Mouse (Mus musculus): ENCODE measurements around the gene Zfp740. TPM values are rescaled to one million over a fixed set of nuclear protein-coding genes. Genes with fewer than 3 reads are reported as not detected.

Gene Zfp740
- total and polyA plus RNA-seq, 3 experiments: 16.2 to 32.8 (median 31.6) TPM

GRCm38 (mm10) chr15:102245461-102245881, 42.4 kb downstream of the Zfp740 start:
- 18% methylated on average over 14 of the region's 14 CpGs for WGBS
- intact Hi-C loops (cut with DNase I): no loop called here
- TF ChIP-seq EP300 (IDR thresholded peaks at IDR 0.05; ENCODE audit: insufficient read depth, low read depth, low read length) (no peak), CTCF (IDR thresholded peaks at IDR 0.05) (no peak), POLR2A (IDR thresholded peaks at IDR 0.05; ENCODE audit: insufficient read depth, low read depth, low read length) (peak; percentile 80)
- H3K4me3 ChIP-seq: peak overlapping the region; percentile 78
- peaks cover 18% of the 10 kb centered on the region for H3K4me1 ChIP-seq (ENCODE audit: control insufficient read depth, insufficient read depth, low read length)
- H3K9ac ChIP-seq (ENCODE audit: low read depth, low read length): peak overlapping the region; percentile 90
- peaks cover 2% of the 10 kb centered on the region; the same call in 1 of the 2 replicates for H3K79me2 ChIP-seq (replicated peaks; ENCODE audit: control insufficient read depth, insufficient read depth, low read length)
- H3K27ac ChIP-seq: peak overlapping the region; percentile 96
- no peaks in the 10 kb centered on the region for H3K27me3 ChIP-seq (ENCODE audit: control insufficient read depth, insufficient read depth, low read length)
- peak; percentile 60 to 61 for DNase-seq
- no peaks in the 10 kb centered on the region for H3K36me3 ChIP-seq (ENCODE audit: control insufficient read depth, insufficient read depth, low read length)

- Histone ChIP-seq H3K79me2 (replicated peaks; ENCODE audit: control insufficient read depth, insufficient read depth, low read length) (peaks cover 2% of the 10 kb centered on the region; the same call in 1 of the 2 replicates), H3K36me3 (ENCODE audit: control insufficient read depth, insufficient read depth, low read length) (no peaks in the 10 kb centered on the region), H3K4me1 (ENCODE audit: control insufficient read depth, insufficient read depth, low read length) (peaks cover 15% of the 10 kb centered on the region), H3K4me3 (peak overlapping the region; percentile 78), H3K9ac (ENCODE audit: low read depth, low read length) (peak overlapping the region; percentile 90), H3K27me3 (ENCODE audit: control insufficient read depth, insufficient read depth, low read length) (no peaks in the 10 kb centered on the region), H3K27ac (peak overlapping the region; percentile 96)
- peak; percentile 89 for TF ChIP-seq POLR2A (IDR thresholded peaks at IDR 0.05; ENCODE audit: insufficient read depth, low read depth, low read length)
- TF ChIP-seq EP300 (IDR thresholded peaks at IDR 0.05; ENCODE audit: insufficient read depth, low read depth, low read length): 0 out of 2 replicates have a peak, but pooled peaks have one; percentile 13
- no peak for TF ChIP-seq CTCF (IDR thresholded peaks at IDR 0.05)
- under 1% methylated on average over 43 of the region's 44 CpGs for WGBS
- DNase-seq: peak; percentile 84 to 86
- intact Hi-C loops (cut with DNase I): loop anchor here (2.0 kb wide), 2 partner anchors 41 to 143 kb away; partner anchors contain the start of gene Csad
These were observed 43.1 kb downstream of the Zfp740 start for GRCm38 (mm10) chr15:102245891-102246741.

GRCm38 (mm10) chr15:102246866-102247251, 43.8 kb downstream of the Zfp740 start:
- Histone ChIP-seq H3K27me3 (ENCODE audit: control insufficient read depth, insufficient read depth, low read length) (no peaks in the 10 kb centered on the region), H3K27ac (peak overlapping the region; percentile 96), H3K36me3 (ENCODE audit: control insufficient read depth, insufficient read depth, low read length) (no peaks in the 10 kb centered on the region), H3K4me1 (ENCODE audit: control insufficient read depth, insufficient read depth, low read length) (peaks cover 10% of the 10 kb centered on the region), H3K4me3 (peak overlapping the region; percentile 78), H3K9ac (ENCODE audit: low read depth, low read length) (peak overlapping the region; percentile 90), H3K79me2 (replicated peaks; ENCODE audit: control insufficient read depth, insufficient read depth, low read length) (peaks cover 2% of the 10 kb centered on the region; the same call in 1 of the 2 replicates)
- intact Hi-C loops (cut with DNase I): loop anchor here (2.0 kb wide), 2 partner anchors 42 to 144 kb away; partner anchors contain the start of gene Csad
- 1% methylated on average over 31 of the region's 35 CpGs for WGBS
- TF ChIP-seq POLR2A (IDR thresholded peaks at IDR 0.05; ENCODE audit: insufficient read depth, low read depth, low read length): peak; percentile 91
- TF ChIP-seq CTCF (IDR thresholded peaks at IDR 0.05): no peak
- peak; percentile 82 for TF ChIP-seq EP300 (IDR thresholded peaks at IDR 0.05; ENCODE audit: insufficient read depth, low read depth, low read length)
- peak; percentile 95 to 98 for DNase-seq

GRCm38 (mm10) chr15:102247252-102248130, 44.4 kb downstream of the Zfp740 start:
- peak overlapping the region; percentile 96 for H3K27ac ChIP-seq
- DNase-seq: peak; percentile 89
- H3K36me3 ChIP-seq (ENCODE audit: control insufficient read depth, insufficient read depth, low read length): no peaks in the 10 kb centered on the region
- peak overlapping the region; percentile 87 for H3K9ac ChIP-seq (ENCODE audit: low read depth, low read length)
- intact Hi-C loops (cut with DNase I): loop anchor here (2.0 kb wide), 3 partner anchors 31 to 145 kb away; partner anchors contain the start of genes Csad and Mfsd5
- WGBS: under 1% methylated on average over 62 of the region's 65 CpGs
- H3K79me2 ChIP-seq (replicated peaks; ENCODE audit: control insufficient read depth, insufficient read depth, low read length): peaks cover 2% of the 10 kb centered on the region; the same call in 1 of the 2 replicates
- no peaks in the 10 kb centered on the region for H3K27me3 ChIP-seq (ENCODE audit: control insufficient read depth, insufficient read depth, low read length)
- peaks cover 8% of the 10 kb centered on the region for H3K4me1 ChIP-seq (ENCODE audit: control insufficient read depth, insufficient read depth, low read length)
- H3K4me3 ChIP-seq: peak overlapping the region; percentile 78
- TF ChIP-seq POLR2A (IDR thresholded peaks at IDR 0.05; ENCODE audit: insufficient read depth, low read depth, low read length): peak; percentile 66; the same call in 1 of the 2 replicates
- peak; percentile 30 for TF ChIP-seq CTCF (IDR thresholded peaks at IDR 0.05)
- peak; percentile 10; the same call in 1 of the 2 replicates for TF ChIP-seq EP300 (IDR thresholded peaks at IDR 0.05; ENCODE audit: insufficient read depth, low read depth, low read length)

- Histone ChIP-seq H3K4me3 (peak overlapping the region; percentile 78), H3K36me3 (ENCODE audit: control insufficient read depth, insufficient read depth, low read length) (no peaks in the 10 kb centered on the region), H3K4me1 (ENCODE audit: control insufficient read depth, insufficient read depth, low read length) (peaks cover 4% of the 10 kb centered on the region; the same call in 1 of the 2 replicates), H3K9ac (ENCODE audit: low read depth, low read length) (peak overlapping the region; percentile 87), H3K27me3 (ENCODE audit: control insufficient read depth, insufficient read depth, low read length) (no peaks in the 10 kb centered on the region), H3K79me2 (replicated peaks; ENCODE audit: control insufficient read depth, insufficient read depth, low read length) (peaks cover 2% of the 10 kb centered on the region; the same call in 1 of the 2 replicates), H3K27ac (peak overlapping the region; percentile 96)
- DNase-seq: peak in 1 of 2 experiments; percentile 43
- intact Hi-C loops (cut with DNase I): loop anchor here (2.0 kb wide), 1 partner anchor 31 kb away; the partner anchor contains the start of gene Mfsd5
- WGBS: 28% methylated on average over 8 of the region's 8 CpGs
- TF ChIP-seq EP300 (IDR thresholded peaks at IDR 0.05; ENCODE audit: insufficient read depth, low read depth, low read length): no peak
- TF ChIP-seq CTCF (IDR thresholded peaks at IDR 0.05): no peak
- TF ChIP-seq POLR2A (IDR thresholded peaks at IDR 0.05; ENCODE audit: insufficient read depth, low read depth, low read length): 0 out of 2 replicates have a peak, but pooled peaks have one; percentile 19
These were observed 45.2 kb downstream of the Zfp740 start for GRCm38 (mm10) chr15:102248131-102248811.

Measured in heart, adult 2 months (tissue).